Mouse (Mus musculus) gastrocnemius, postnatal 25 days (tissue): ENCODE results near the gene Gm19668. TPM values are rescaled to one million over a fixed set of nuclear protein-coding genes. Genes with fewer than 3 reads are reported as not detected.
"Not testable (repeated sequence)": the region's sequence is repeated elsewhere in the genome, so short reads cannot be mapped to it uniquely, and the experiment has no call there.

Source experiments
- DNase-seq: peaks from one replicate; pipeline ENCODE4 v3.0.0; 2022
- long read RNA-seq, 2 experiments: library from polyadenylated mRNA; stranded (forward); transcript quantifications; one replicate each; pipeline ENCODE4 v2.0.0; 2021
- total RNA-seq, 2 experiments: library from RNA; stranded (reverse); gene quantifications; 1 replicate in 1 of 2; 2 replicates in 1 of 2; pipeline ENCODE4 v1.2.3; 2021

Gm19668 gene
- total RNA-seq, result not detected
- long read RNA-seq, experiment 1, result 0 reads
- long read RNA-seq, experiment 2, result 0 reads

GRCm38 (mm10) chr10:77798921-77799508 lies at the start of gene Gm19668:
Gene Gm19668, minus strand, starts transcription at chr10:77799133.
- no peak for DNase-seq

- no peak for DNase-seq
Observed at GRCm38 (mm10) chr10:77847538-77847937, 48.6 kb upstream of the Gm19668 start.

- DNase-seq, result no peak
Observed at GRCm38 (mm10) chr10:77846961-77847360, 48.0 kb upstream of the Gm19668 start.

GRCm38 (mm10) chr10:77846503-77846902 lies 47.6 kb upstream of the Gm19668 start, which contains the start of gene Gm36176:
Gene Gm36176, plus strand, starts transcription at chr10:77846803.
- no peak for DNase-seq

GRCm38 (mm10) chr10:77839006-77839405 lies 40.1 kb upstream of the Gm19668 start:
- DNase-seq, result no peak

- DNase-seq, result no peak
Observed at GRCm38 (mm10) chr10:77835647-77836046, 36.7 kb upstream of the Gm19668 start, which contains the start of gene Krtap10-10. Gene Krtap10-10, plus strand, starts transcription at chr10:77835947.

- DNase-seq, result no peak
Observed at GRCm38 (mm10) chr10:77826951-77827350, 28.0 kb upstream of the Gm19668 start, which contains the start of gene Krtap10-4. Gene Krtap10-4, minus strand, starts transcription at chr10:77827095.

GRCm38 (mm10) chr10:77819203-77819602 lies 20.3 kb upstream of the Gm19668 start:
- no peak for DNase-seq

GRCm38 (mm10) chr10:77818523-77818922 lies 19.6 kb upstream of the Gm19668 start:
- DNase-seq, result no peak

GRCm38 (mm10) chr10:77815514-77815913 lies 16.6 kb upstream of the Gm19668 start:
- no peak for DNase-seq

- DNase-seq, result no peak
Observed at GRCm38 (mm10) chr10:77814382-77814781, 15.4 kb upstream of the Gm19668 start, which contains the start of gene Gm2696. Gene Gm2696, plus strand, starts transcription at chr10:77814682.

GRCm38 (mm10) chr10:77811743-77812142 lies 12.8 kb upstream of the Gm19668 start, which contains the start of gene Gm9507:
Gene Gm9507, minus strand, starts transcription at chr10:77811843.
- no peak for DNase-seq

GRCm38 (mm10) chr10:77804095-77804494 lies 5.2 kb upstream of the Gm19668 start:
- no peak for DNase-seq

- DNase-seq, result not testable (repeated sequence)
Observed at GRCm38 (mm10) chr10:77798164-77798920, 591 bp downstream of the Gm19668 start.

- no peak for DNase-seq
Observed at GRCm38 (mm10) chr10:77797677-77798076, 1.3 kb downstream of the Gm19668 start.

- no peak for DNase-seq
Observed at GRCm38 (mm10) chr10:77794976-77795375, 4.0 kb downstream of the Gm19668 start, which contains the start of gene Gm9639. Gene Gm9639, minus strand, starts transcription at chr10:77795076.

GRCm38 (mm10) chr10:77788621-77789020 lies 10.3 kb downstream of the Gm19668 start:
- DNase-seq, result no peak

- DNase-seq, result not testable (repeated sequence)
Observed at GRCm38 (mm10) chr10:77787876-77788275, 11.1 kb downstream of the Gm19668 start, which contains the start of gene Gm7137. Gene Gm7137, minus strand, starts transcription at chr10:77788200.

GRCm38 (mm10) chr10:77783396-77783795 lies 15.5 kb downstream of the Gm19668 start:
- DNase-seq, result not testable (repeated sequence)

GRCm38 (mm10) chr10:77782442-77782841 lies 16.5 kb downstream of the Gm19668 start, which contains the start of gene Gm3250:
Gene Gm3250, minus strand, starts transcription at chr10:77782542.
- DNase-seq, result not testable (repeated sequence)

- not testable (repeated sequence) for DNase-seq
Observed at GRCm38 (mm10) chr10:77776844-77777243, 22.1 kb downstream of the Gm19668 start, which contains the start of gene Gm7138. Gene Gm7138, minus strand, starts transcription at chr10:77776944.

GRCm38 (mm10) chr10:77772142-77772541 lies 26.8 kb downstream of the Gm19668 start:
- not testable (repeated sequence) for DNase-seq

- not testable (repeated sequence) for DNase-seq
Observed at GRCm38 (mm10) chr10:77771225-77771624, 27.7 kb downstream of the Gm19668 start, which contains the start of gene Gm3238. Gene Gm3238, minus strand, starts transcription at chr10:77771325.
